Mouse (Mus musculus): ENCODE results near the gene Zfp964. TPM values are rescaled to one million over a fixed set of nuclear protein-coding genes. Genes with fewer than 3 reads are reported as not detected.

Zfp964 gene
- polyA plus RNA-seq, 1 experiment from 2014 or later, result 1.2 TPM

Other genes with a start within 250 kb of the Zfp964 start
- gene Gm9495, start 200.9 kb upstream of the Zfp964 start, polyA plus RNA-seq (2015; fragmentation: Nextera tagmentation; extraction: Ambion mirVana), result not detected in 2 replicates
- gene Gm7697, start 131.5 kb upstream of the Zfp964 start, polyA plus RNA-seq (2015; fragmentation: Nextera tagmentation; extraction: Ambion mirVana), result not detected in 2 replicates
- 16.0 and 17.6 TPM in 2 replicates for gene Zfp868, start 28.9 kb upstream of the Zfp964 start, polyA plus RNA-seq (2015; fragmentation: Nextera tagmentation; extraction: Ambion mirVana)
- 23.2 and 24.3 TPM in 2 replicates for gene Zfp869, start 56.2 kb downstream of the Zfp964 start, polyA plus RNA-seq (2015; fragmentation: Nextera tagmentation; extraction: Ambion mirVana)
- 5.7 and 6.1 TPM in 2 replicates for gene Zfp963, start 95.5 kb downstream of the Zfp964 start, polyA plus RNA-seq (2015; fragmentation: Nextera tagmentation; extraction: Ambion mirVana)
- 0.49 TPM in 1 of 2 replicates, not detected in the other for gene Gm20422, start 120.4 kb downstream of the Zfp964 start, polyA plus RNA-seq (2015; fragmentation: Nextera tagmentation; extraction: Ambion mirVana)
- gene Atp13a1, start 136.7 kb downstream of the Zfp964 start, polyA plus RNA-seq (2015; fragmentation: Nextera tagmentation; extraction: Ambion mirVana), result 48.9 and 51.1 TPM in 2 replicates
- 19.1 and 20.6 TPM in 2 replicates for gene Zfp866, start 136.7 kb downstream of the Zfp964 start, polyA plus RNA-seq (2015; fragmentation: Nextera tagmentation; extraction: Ambion mirVana)
- 10.4 and 10.7 TPM in 2 replicates for gene Gmip, start 154.2 kb downstream of the Zfp964 start, polyA plus RNA-seq (2015; fragmentation: Nextera tagmentation; extraction: Ambion mirVana)
- gene Lpar2, start 167.9 kb downstream of the Zfp964 start, polyA plus RNA-seq (2015; fragmentation: Nextera tagmentation; extraction: Ambion mirVana), result 0.41 and 0.42 TPM in 2 replicates
- 3.5 and 3.9 TPM in 2 replicates for gene Pbx4, start 178.0 kb downstream of the Zfp964 start, polyA plus RNA-seq (2015; fragmentation: Nextera tagmentation; extraction: Ambion mirVana)
- gene Cilp2, start 233.2 kb downstream of the Zfp964 start, polyA plus RNA-seq (2015; fragmentation: Nextera tagmentation; extraction: Ambion mirVana), result 0.48 and 0.65 TPM in 2 replicates
- 2.8 and 3.4 TPM in 2 replicates for gene Tssk6, start 247.7 kb downstream of the Zfp964 start, polyA plus RNA-seq (2015; fragmentation: Nextera tagmentation; extraction: Ambion mirVana)
- 212 and 213 TPM in 2 replicates for gene Ndufa13, start 248.1 kb downstream of the Zfp964 start, polyA plus RNA-seq (2015; fragmentation: Nextera tagmentation; extraction: Ambion mirVana)
- gene Yjefn3, start 248.2 kb downstream of the Zfp964 start, polyA plus RNA-seq (2015; fragmentation: Nextera tagmentation; extraction: Ambion mirVana), result 3.9 and 4.2 TPM in 2 replicates

All from intestine, embryonic 15.5 days (tissue).